Mouse (Mus musculus) lung, postnatal 0 days (tissue): ENCODE results near the gene Gm20388. TPM values are rescaled to one million over a fixed set of nuclear protein-coding genes. Genes with fewer than 3 reads are reported as not detected.

Experiments
- ATAC-seq: fragments of 200-750 bp; cut with Nextera tagmentation; 2 replicates; pipeline ENCODE4 v1.8.0; 2017; ENCODE audit warnings: moderate library complexity
- DNase-seq: peaks from one replicate; pipeline ENCODE4 v3.0.0-alpha.2; 2016; ENCODE audit warnings: low spot score
- H3K27ac ChIP-seq: fragments of 300-500 bp; sonication (generic); 2 replicates; pipeline ENCODE4 v1.5.1; 2014; ENCODE audit warnings: antibody characterized with exemption, mild to moderate bottlenecking, low read length, mixed read lengths
- H3K27me3 ChIP-seq: fragments of 300-500 bp; sonication (generic); replicated peaks from 2 replicates; pipeline ENCODE4 v1.6.1; 2014; ENCODE audit warnings: low read length, mixed read lengths; ENCODE audit not compliant: insufficient read depth
- H3K36me3 ChIP-seq: fragments of 300-500 bp; sonication (generic); 2 replicates; pipeline ENCODE4 v1.6.1; 2014; ENCODE audit warnings: low read length, mixed read lengths; ENCODE audit not compliant: insufficient read depth
- H3K4me1 ChIP-seq: fragments of 300-500 bp; sonication (generic); 2 replicates; pipeline ENCODE4 v1.6.1; 2014; ENCODE audit warnings: antibody characterized with exemption, low read depth, low read length, mixed read lengths; ENCODE audit not compliant: insufficient read depth
- H3K4me2 ChIP-seq: fragments of 300-500 bp; sonication (generic); replicated peaks from 2 replicates; pipeline ENCODE4 v1.6.1; 2014; ENCODE audit warnings: low read depth, mild to moderate bottlenecking, low read length, moderate library complexity, mixed read lengths
- H3K4me3 ChIP-seq: fragments of 300-500 bp; sonication (generic); 2 replicates; pipeline ENCODE4 v1.5.1; 2014; ENCODE audit warnings: low read depth, low read length
- H3K9ac ChIP-seq: fragments of 300-500 bp; sonication (generic); replicated peaks from 2 replicates; pipeline ENCODE4 v1.6.1; 2014; ENCODE audit warnings: low read depth, mild to moderate bottlenecking
- H3K9me3 ChIP-seq: fragments of 300-500 bp; sonication (generic); 2 replicates; pipeline ENCODE4 v1.6.1; 2016; ENCODE audit warnings: low read length, mixed read lengths
- CTCF ChIP-seq: IDR thresholded peaks from 2 replicates; pipeline ENCODE4 v1.5.1; 2016; ENCODE audit warnings: antibody characterized with exemption, mild to moderate bottlenecking
- EP300 ChIP-seq: IDR thresholded peaks from 2 replicates; pipeline ENCODE4 v1.6.1; 2016; ENCODE audit warnings: antibody characterized with exemption, mild to moderate bottlenecking, control low read depth
- WGBS: fragments of 180-500 bp; shearing (Covaris S2); extraction: QIAGEN DNeasy Blood & Tissue Kit; methylation state at CpG from one replicate; pipeline ENCODE4 v1.1.7; 2014; 5-methylcytosine and 5-hydroxymethylcytosine counted together
- polyA plus RNA-seq: library from polyadenylated mRNA; unstranded; fragments of >200 nt; fragmentation: Nextera tagmentation; extraction: Ambion mirVana; gene quantifications from 2 replicates; pipeline ENCODE4 v1.2.1, GENCODE M21; 2015

The Gm20388 gene
- polyA plus RNA-seq, 1 experiment from 2014 or later: not detected

- Histone ChIP-seq H3K4me3 (no peak overlapping the region), H3K9me3 (no peaks in the 10 kb centered on the region), H3K27ac (no peak overlapping the region), H3K27me3 (no peaks in the 10 kb centered on the region), H3K4me2 (no peak overlapping the region), H3K9ac (no peak overlapping the region), H3K36me3 (peaks cover 16% of the 10 kb centered on the region; the same call in 1 of the 2 replicates), H3K4me1 (no peaks in the 10 kb centered on the region)
- TF ChIP-seq CTCF (no peak), EP300 (no peak)
- WGBS: 89% methylated on average over 11 of the region's 11 CpGs
- DNase-seq: no peak
- no peak for ATAC-seq
Measured at GRCm38 (mm10) chr8:123499556-123499955, 3588.9 kb downstream of the Gm20388 start.

- peaks cover 18% of the 10 kb centered on the region for H3K36me3 ChIP-seq
Measured at GRCm38 (mm10) chr8:123502192-123502591, 3591.6 kb downstream of the Gm20388 start.

GRCm38 (mm10) chr8:123503801-123504467 lies 3593.3 kb downstream of the Gm20388 start:
- no peak for ATAC-seq
- Histone ChIP-seq H3K4me2 (no peak overlapping the region), H3K36me3 (peaks cover 24% of the 10 kb centered on the region; the same call in 1 of the 2 replicates), H3K27ac (no peak overlapping the region), H3K4me1 (no peaks in the 10 kb centered on the region), H3K9ac (no peak overlapping the region), H3K27me3 (no peaks in the 10 kb centered on the region), H3K9me3 (no peaks in the 10 kb centered on the region), H3K4me3 (no peak overlapping the region)
- TF ChIP-seq CTCF: peak; percentile 40
- no peak for TF ChIP-seq EP300
- no peak for DNase-seq
- WGBS: 98% methylated on average over 6 of the region's 6 CpGs

More at GRCm38 (mm10) chr8:123502192-123502591, 3591.6 kb downstream of the Gm20388 start:
- Histone ChIP-seq H3K9ac (no peak overlapping the region), H3K4me3 (no peak overlapping the region), H3K9me3 (no peaks in the 10 kb centered on the region), H3K27me3 (no peaks in the 10 kb centered on the region), H3K4me1 (no peaks in the 10 kb centered on the region), H3K27ac (no peak overlapping the region), H3K4me2 (no peak overlapping the region)
- DNase-seq (peak; percentile 87), ATAC-seq (peak; percentile 92)
- WGBS: 66% methylated on average over 5 of the region's 5 CpGs
- no peak for TF ChIP-seq CTCF
- peak; percentile 61 for TF ChIP-seq EP300

GRCm38 (mm10) chr8:123504591-123505195 lies 3594.1 kb downstream of the Gm20388 start:
- TF ChIP-seq CTCF (no peak), EP300 (no peak)
- Histone ChIP-seq H3K27me3 (no peaks in the 10 kb centered on the region), H3K36me3 (peaks cover 24% of the 10 kb centered on the region; the same call in 1 of the 2 replicates), H3K9me3 (no peaks in the 10 kb centered on the region), H3K4me1 (no peaks in the 10 kb centered on the region), H3K9ac (no peak overlapping the region), H3K4me3 (no peak overlapping the region), H3K27ac (no peak overlapping the region), H3K4me2 (no peak overlapping the region)
- DNase-seq: no peak
- no peak for ATAC-seq
- WGBS: 89% methylated on average over 9 of the region's 9 CpGs

GRCm38 (mm10) chr8:123505267-123505666 lies 3594.6 kb downstream of the Gm20388 start:
- ATAC-seq: no peak
- WGBS: 86% methylated on average over 4 of the region's 4 CpGs
- Histone ChIP-seq H3K4me1 (no peaks in the 10 kb centered on the region), H3K4me3 (no peak overlapping the region), H3K27me3 (no peaks in the 10 kb centered on the region), H3K9ac (no peak overlapping the region), H3K36me3 (peaks cover 24% of the 10 kb centered on the region; the same call in 1 of the 2 replicates), H3K4me2 (no peak overlapping the region), H3K27ac (no peak overlapping the region), H3K9me3 (no peaks in the 10 kb centered on the region)
- TF ChIP-seq EP300: no peak
- no peak for TF ChIP-seq CTCF
- DNase-seq: no peak

- Histone ChIP-seq H3K27me3 (no peaks in the 10 kb centered on the region), H3K4me1 (no peaks in the 10 kb centered on the region), H3K4me3 (no peak overlapping the region), H3K36me3 (peaks cover 21% of the 10 kb centered on the region; the same call in 1 of the 2 replicates), H3K4me2 (no peak overlapping the region), H3K9me3 (no peaks in the 10 kb centered on the region), H3K27ac (no peak overlapping the region), H3K9ac (no peak overlapping the region)
- no peak for TF ChIP-seq CTCF
- TF ChIP-seq EP300: no peak
- ATAC-seq (no peak), DNase-seq (no peak)
- 81% methylated on average over 9 of the region's 9 CpGs for WGBS
Measured at GRCm38 (mm10) chr8:123505695-123506094, 3595.1 kb downstream of the Gm20388 start.
